8 mouse cellular contexts compared by ENCODE assay signal in genomic region chr15:82065511-82065910, GRCm38 (mm10). TPM values are rescaled to one million over a fixed set of nuclear protein-coding genes. Genes with fewer than 3 reads are reported as not detected.
A peak's percentile ranks its signal among the peaks of the same experiment; 100 is the strongest.
DNase-seq lines count a peak whose midpoint lies in the region; ATAC-seq and TF ChIP-seq lines count a peak whose summit lies in the region.

No protein-coding gene starts in this region.

- peak; percentile 92 for TF ChIP-seq CTCF in heart, adult 2 months (IDR thresholded peaks at IDR 0.05)
- peak; percentile 88 for TF ChIP-seq CTCF in bone marrow macrophage, adult 2 months (IDR thresholded peaks at IDR 0.05; ENCODE audit: low read depth, low read length)

- H3K9ac ChIP-seq in heart, adult 2 months (ENCODE audit: low read depth, low read length): no peak overlapping the region
- no peak overlapping the region for H3K9ac ChIP-seq in embryonic facial prominence, embryonic 14.5 days (ENCODE audit: low read depth, low read length)
- H3K9ac ChIP-seq in hindbrain, embryonic 14.5 days: no peak overlapping the region; the same call in 1 of the 2 replicates
- no peak overlapping the region for H3K9ac ChIP-seq in midbrain, embryonic 14.5 days (replicated peaks; ENCODE audit: low read length)

- H3K27me3 ChIP-seq in heart, adult 2 months (ENCODE audit: control insufficient read depth, insufficient read depth, low read length): peaks cover 6% of the 10 kb centered on the region
- peaks cover 85% of the 10 kb centered on the region for H3K27me3 ChIP-seq in heart, embryonic 10.5 days (ENCODE audit: insufficient read depth, poor library complexity, severe bottlenecking)
- H3K27me3 ChIP-seq in embryonic facial prominence, embryonic 14.5 days (replicated peaks; ENCODE audit: control insufficient read depth, insufficient read depth, low read length): peaks cover 29% of the 10 kb centered on the region
- peaks cover 37% of the 10 kb centered on the region for H3K27me3 ChIP-seq in hindbrain, embryonic 14.5 days (ENCODE audit: control insufficient read depth, insufficient read depth, low read length)
- H3K27me3 ChIP-seq in midbrain, embryonic 14.5 days (ENCODE audit: control insufficient read depth, insufficient read depth, low read length): peaks cover 20% of the 10 kb centered on the region

- no peaks in the 10 kb centered on the region for H3K4me1 ChIP-seq in heart, adult 2 months (ENCODE audit: control insufficient read depth, insufficient read depth, low read length)
- peaks cover 5% of the 10 kb centered on the region for H3K4me1 ChIP-seq in heart, embryonic 10.5 days
- H3K4me1 ChIP-seq in bone marrow macrophage, adult 2 months (ENCODE audit: control insufficient read depth, insufficient read depth, low read length): no peaks in the 10 kb centered on the region
- peaks cover 10% of the 10 kb centered on the region for H3K4me1 ChIP-seq in embryonic facial prominence, embryonic 14.5 days (ENCODE audit: control insufficient read depth, insufficient read depth, low read length)
- H3K4me1 ChIP-seq in hindbrain, embryonic 14.5 days (replicated peaks; ENCODE audit: control insufficient read depth, insufficient read depth, low read length): no peaks in the 10 kb centered on the region
- no peaks in the 10 kb centered on the region for H3K4me1 ChIP-seq in midbrain, embryonic 14.5 days (ENCODE audit: control insufficient read depth, insufficient read depth, low read length)

- intact Hi-C loops in heart, adult 2 months (cut with DNase I): loop anchor here (1.0 to 2.0 kb wide), 2 partner anchors 99 to 171 kb away; no protein-coding TSS in a partner anchor

- no peak for TF ChIP-seq EP300 in heart, adult 2 months (IDR thresholded peaks at IDR 0.05; ENCODE audit: insufficient read depth, low read depth, low read length)

- WGBS in heart, adult 2 months: 14% methylated on average over 7 of the region's 7 CpGs
- 21% methylated on average over 7 of the region's 7 CpGs for WGBS in heart, embryonic 10.5 days
- 22% methylated on average over 7 of the region's 7 CpGs for WGBS in embryonic facial prominence, embryonic 14.5 days
- 21% methylated on average over 7 of the region's 7 CpGs for WGBS in hindbrain, embryonic 14.5 days
- 20% methylated on average over 7 of the region's 7 CpGs for WGBS in midbrain, embryonic 14.5 days

- no peak for ATAC-seq in embryonic facial prominence, embryonic 14.5 days (ENCODE audit: low read depth)
- no peak for ATAC-seq in hindbrain, embryonic 14.5 days (ENCODE audit: low FRiP score)
- no peak for ATAC-seq in midbrain, embryonic 14.5 days (ENCODE audit: low FRiP score, low TSS enrichment)

- H3K79me2 ChIP-seq in heart, adult 2 months (replicated peaks; ENCODE audit: control insufficient read depth, insufficient read depth, low read length): no peaks in the 10 kb centered on the region

- H3K9me3 ChIP-seq in heart, embryonic 10.5 days: no peaks in the 10 kb centered on the region
- H3K9me3 ChIP-seq in embryonic facial prominence, embryonic 14.5 days (ENCODE audit: control insufficient read depth, low read length): 0 out of 2 replicates have a peak, but pooled peaks cover 7% of the 10 kb centered on the region
- no peaks in the 10 kb centered on the region for H3K9me3 ChIP-seq in hindbrain, embryonic 14.5 days (ENCODE audit: control insufficient read depth, low read length)
- no peaks in the 10 kb centered on the region for H3K9me3 ChIP-seq in midbrain, embryonic 14.5 days (ENCODE audit: control insufficient read depth, low read length)

- no peak overlapping the region for H3K4me3 ChIP-seq in heart, adult 2 months
- no peak overlapping the region for H3K4me3 ChIP-seq in heart, embryonic 10.5 days
- no peak overlapping the region for H3K4me3 ChIP-seq in bone marrow macrophage, adult 2 months (ENCODE audit: insufficient read depth, low read length)
- no peak overlapping the region for H3K4me3 ChIP-seq in embryonic facial prominence, embryonic 14.5 days (ENCODE audit: low read depth, low read length)
- H3K4me3 ChIP-seq in hindbrain, embryonic 14.5 days (replicated peaks; ENCODE audit: low read length): no peak overlapping the region
- H3K4me3 ChIP-seq in midbrain, embryonic 14.5 days (replicated peaks; ENCODE audit: low read depth, low read length): no peak overlapping the region

- DNase-seq in heart, adult 2 months: peak; percentile 45 to 54
- no peak for DNase-seq in heart, embryonic 10.5 days (ENCODE audit: low spot score)
- peak; percentile 89 for DNase-seq in embryonic facial prominence, embryonic 14.5 days (ENCODE audit: low spot score)
- peak; percentile 88 for DNase-seq in hindbrain, embryonic 14.5 days (ENCODE audit: low spot score)
- DNase-seq in layer of hippocampus, postnatal 25 days (ENCODE audit: extremely low spot score in 1 of 2, low spot score in 1 of 2): peak; percentile 63 to 78
- DNase-seq in midbrain, embryonic 14.5 days: peak; percentile 92
- DNase-seq in telencephalon, adult 2 months (ENCODE audit: low read depth, low spot score): peak; percentile 63

- H3K4me2 ChIP-seq in embryonic facial prominence, embryonic 14.5 days (ENCODE audit: low read depth, low read length): no peak overlapping the region
- H3K4me2 ChIP-seq in hindbrain, embryonic 14.5 days (replicated peaks): no peak overlapping the region
- no peak overlapping the region for H3K4me2 ChIP-seq in midbrain, embryonic 14.5 days (ENCODE audit: low read length)

- H3K36me3 ChIP-seq in heart, adult 2 months (ENCODE audit: control insufficient read depth, insufficient read depth, low read length): no peaks in the 10 kb centered on the region
- no peaks in the 10 kb centered on the region for H3K36me3 ChIP-seq in heart, embryonic 10.5 days
- no peaks in the 10 kb centered on the region for H3K36me3 ChIP-seq in embryonic facial prominence, embryonic 14.5 days (ENCODE audit: control insufficient read depth, insufficient read depth, low read length)
- no peaks in the 10 kb centered on the region for H3K36me3 ChIP-seq in hindbrain, embryonic 14.5 days (replicated peaks; ENCODE audit: control insufficient read depth, insufficient read depth)
- no peaks in the 10 kb centered on the region for H3K36me3 ChIP-seq in midbrain, embryonic 14.5 days (ENCODE audit: control insufficient read depth, insufficient read depth, low read length)

- H3K27ac ChIP-seq in heart, adult 2 months: no peak overlapping the region
- H3K27ac ChIP-seq in heart, embryonic 10.5 days: no peak overlapping the region
- H3K27ac ChIP-seq in bone marrow macrophage, adult 2 months (ENCODE audit: insufficient read depth, low read depth, low read length): no peak overlapping the region
- no peak overlapping the region for H3K27ac ChIP-seq in embryonic facial prominence, embryonic 14.5 days (replicated peaks; ENCODE audit: low read depth, low read length)
- no peak overlapping the region for H3K27ac ChIP-seq in hindbrain, embryonic 14.5 days
- H3K27ac ChIP-seq in midbrain, embryonic 14.5 days (replicated peaks; ENCODE audit: low read depth, low read length): no peak overlapping the region

- TF ChIP-seq POLR2A in heart, adult 2 months (IDR thresholded peaks at IDR 0.05; ENCODE audit: insufficient read depth, low read depth, low read length): no peak
- TF ChIP-seq POLR2A in bone marrow macrophage, adult 2 months (IDR thresholded peaks at IDR 0.05; ENCODE audit: borderline replicate concordance, low read depth, low read length): no peak

RNA-seq across cellular contexts. Expression of gene Mei1, which starts 4.3 kb away (rescaled TPM):
- not detected for total RNA-seq in heart, adult 2 months (2021)
- not detected in 2 replicates for polyA plus RNA-seq in heart, adult 2 months (2012; rRNA removed)
- polyA plus RNA-seq in heart, embryonic 10.5 days (2016; fragmentation: Nextera tagmentation; extraction: Ambion mirVana): 0.05 TPM in 1 of 2 replicates, not detected in the other
- not detected in 2 replicates for polyA plus RNA-seq in bone marrow macrophage, adult 2 months (2012; ENCODE audit: insufficient read depth, insufficient read length, missing spikeins)
- 0.14 TPM in 1 of 2 replicates, not detected in the other for polyA plus RNA-seq in embryonic facial prominence, embryonic 14.5 days (2014; fragmentation: Nextera tagmentation; extraction: Ambion mirVana)
- polyA plus RNA-seq in hindbrain, embryonic 14.5 days (2014; fragmentation: Nextera tagmentation; extraction: Ambion mirVana): 0.08 and 0.09 TPM in 2 replicates
- total RNA-seq in layer of hippocampus, postnatal 25 days (2021): under 1 TPM; 0.12 to 0.59 TPM
- polyA plus RNA-seq in midbrain, embryonic 14.5 days (2014; fragmentation: Nextera tagmentation; extraction: Ambion mirVana): 0.07 TPM in 1 of 2 replicates, not detected in the other

RNA-seq across cellular contexts. Expression of gene 4930407I10Rik, which starts 6.6 kb away (rescaled TPM):
- not detected for total RNA-seq in heart, adult 2 months (2021)
- not detected in 2 replicates for polyA plus RNA-seq in heart, adult 2 months (2012; rRNA removed)
- not detected in 2 replicates for polyA plus RNA-seq in heart, embryonic 10.5 days (2016; fragmentation: Nextera tagmentation; extraction: Ambion mirVana)
- polyA plus RNA-seq in bone marrow macrophage, adult 2 months (2012; ENCODE audit: insufficient read depth, insufficient read length, missing spikeins): not detected in 2 replicates
- not detected in 2 replicates for polyA plus RNA-seq in embryonic facial prominence, embryonic 14.5 days (2014; fragmentation: Nextera tagmentation; extraction: Ambion mirVana)
- not detected in 2 replicates for polyA plus RNA-seq in hindbrain, embryonic 14.5 days (2014; fragmentation: Nextera tagmentation; extraction: Ambion mirVana)
- total RNA-seq in layer of hippocampus, postnatal 25 days (2021): not detected
- 0.04 TPM in 1 of 2 replicates, not detected in the other for polyA plus RNA-seq in midbrain, embryonic 14.5 days (2014; fragmentation: Nextera tagmentation; extraction: Ambion mirVana)

RNA-seq across cellular contexts. Expression of gene Snu13, which starts 18.1 kb away (rescaled TPM):
- total RNA-seq in heart, adult 2 months (2021): 10 to 100 TPM; 49.5 to 52.7 TPM
- polyA plus RNA-seq in heart, adult 2 months (2012; rRNA removed): 49.5 and 66.6 TPM in 2 replicates
- polyA plus RNA-seq in heart, embryonic 10.5 days (2016; fragmentation: Nextera tagmentation; extraction: Ambion mirVana): 217 and 292 TPM in 2 replicates
- 66.2 and 69.9 TPM in 2 replicates for polyA plus RNA-seq in bone marrow macrophage, adult 2 months (2012; ENCODE audit: insufficient read depth, insufficient read length, missing spikeins)
- polyA plus RNA-seq in embryonic facial prominence, embryonic 14.5 days (2014; fragmentation: Nextera tagmentation; extraction: Ambion mirVana): 262 and 292 TPM in 2 replicates
- 235 and 252 TPM in 2 replicates for polyA plus RNA-seq in hindbrain, embryonic 14.5 days (2014; fragmentation: Nextera tagmentation; extraction: Ambion mirVana)
- 100 to 1,000 TPM; 103 to 104 TPM for total RNA-seq in layer of hippocampus, postnatal 25 days (2021)
- 243 and 254 TPM in 2 replicates for polyA plus RNA-seq in midbrain, embryonic 14.5 days (2014; fragmentation: Nextera tagmentation; extraction: Ambion mirVana)

RNA-seq across cellular contexts. Expression of gene Desi1, which starts 31.8 kb away (rescaled TPM):
- 10 to 100 TPM; 21.4 to 27.7 TPM for total RNA-seq in heart, adult 2 months (2021)
- polyA plus RNA-seq in heart, adult 2 months (2012; rRNA removed): 20.1 and 23.1 TPM in 2 replicates
- 26.7 and 27.5 TPM in 2 replicates for polyA plus RNA-seq in heart, embryonic 10.5 days (2016; fragmentation: Nextera tagmentation; extraction: Ambion mirVana)
- polyA plus RNA-seq in bone marrow macrophage, adult 2 months (2012; ENCODE audit: insufficient read depth, insufficient read length, missing spikeins): 20.9 and 28.1 TPM in 2 replicates
- 27.2 and 27.7 TPM in 2 replicates for polyA plus RNA-seq in embryonic facial prominence, embryonic 14.5 days (2014; fragmentation: Nextera tagmentation; extraction: Ambion mirVana)
- 53.2 and 61.3 TPM in 2 replicates for polyA plus RNA-seq in hindbrain, embryonic 14.5 days (2014; fragmentation: Nextera tagmentation; extraction: Ambion mirVana)
- 100 to 1,000 TPM; 123 to 131 TPM for total RNA-seq in layer of hippocampus, postnatal 25 days (2021)
- polyA plus RNA-seq in midbrain, embryonic 14.5 days (2014; fragmentation: Nextera tagmentation; extraction: Ambion mirVana): 39.7 and 51.0 TPM in 2 replicates
